Mouse (Mus musculus): ENCODE data around the gene Rnf224. TPM values are rescaled to one million over a fixed set of nuclear protein-coding genes. Genes with fewer than 3 reads are reported as not detected.
A peak's percentile ranks its signal among the peaks of the same experiment; 100 is the strongest.

Rnf224 gene
- polyA plus RNA-seq, 1 experiment from 2014 or later, result not detected

GRCm38 (mm10) chr2:25227406-25227805, 9.2 kb downstream of the Rnf224 start:
- Histone ChIP-seq H3K9ac (ENCODE audit: low read length) (no peak overlapping the region), H3K4me2 (ENCODE audit: low read length) (no peak overlapping the region), H3K9me3 (ENCODE audit: control insufficient read depth, low read length) (no peaks in the 10 kb centered on the region), H3K27me3 (replicated peaks; ENCODE audit: control insufficient read depth, insufficient read depth, low read length) (no peaks in the 10 kb centered on the region), H3K4me1 (replicated peaks; ENCODE audit: control insufficient read depth, insufficient read depth, low read length) (peaks cover 9% of the 10 kb centered on the region), H3K4me3 (ENCODE audit: low read depth, low read length) (no peak overlapping the region), H3K27ac (ENCODE audit: low read depth) (no peak overlapping the region), H3K36me3 (ENCODE audit: control insufficient read depth, insufficient read depth, low read length) (no peaks in the 10 kb centered on the region)
- ATAC-seq (replicated peaks; ENCODE audit: low FRiP score, low TSS enrichment, low read depth) (no peak), DNase-seq (ENCODE audit: low spot score) (no peak)
- 92% methylated on average over 4 of the region's 4 CpGs for WGBS

- no peak overlapping the region for H3K4me3 ChIP-seq (ENCODE audit: low read depth, low read length)
- DNase-seq (ENCODE audit: low spot score), result no peak
Measured at GRCm38 (mm10) chr2:25226864-25227263, 9.7 kb downstream of the Rnf224 start.

GRCm38 (mm10) chr2:25225811-25226379, 10.7 kb downstream of the Rnf224 start:
- ATAC-seq (replicated peaks; ENCODE audit: low FRiP score, low TSS enrichment, low read depth), result no peak
- H3K4me1 ChIP-seq (replicated peaks; ENCODE audit: control insufficient read depth, insufficient read depth, low read length), result peaks cover 9% of the 10 kb centered on the region
- peak overlapping the region; percentile 50 for H3K9ac ChIP-seq (ENCODE audit: low read length)

More at GRCm38 (mm10) chr2:25226864-25227263, 9.7 kb downstream of the Rnf224 start:
- 82% methylated on average over 5 of the region's 5 CpGs for WGBS
- Histone ChIP-seq H3K4me2 (ENCODE audit: low read length) (no peak overlapping the region), H3K9me3 (ENCODE audit: control insufficient read depth, low read length) (no peaks in the 10 kb centered on the region), H3K4me1 (replicated peaks; ENCODE audit: control insufficient read depth, insufficient read depth, low read length) (peaks cover 9% of the 10 kb centered on the region), H3K9ac (ENCODE audit: low read length) (no peak overlapping the region), H3K27ac (ENCODE audit: low read depth) (no peak overlapping the region), H3K27me3 (replicated peaks; ENCODE audit: control insufficient read depth, insufficient read depth, low read length) (no peaks in the 10 kb centered on the region), H3K36me3 (ENCODE audit: control insufficient read depth, insufficient read depth, low read length) (peaks cover 2% of the 10 kb centered on the region; the same call in 1 of the 2 replicates)
- no peak for ATAC-seq (replicated peaks; ENCODE audit: low FRiP score, low TSS enrichment, low read depth)

GRCm38 (mm10) chr2:25224766-25225752, 11.5 kb downstream of the Rnf224 start:
- DNase-seq (ENCODE audit: low spot score) (peak; percentile 97), ATAC-seq (replicated peaks; ENCODE audit: low FRiP score, low TSS enrichment, low read depth) (peak; percentile 97)
- 2% methylated on average over 41 of the region's 41 CpGs for WGBS
- H3K36me3 ChIP-seq (ENCODE audit: control insufficient read depth, insufficient read depth, low read length), result peaks cover 9% of the 10 kb centered on the region; the same call in 1 of the 2 replicates
- H3K9ac ChIP-seq (ENCODE audit: low read length), result peak overlapping the region; percentile 50
- peak overlapping the region; percentile 94 for H3K27ac ChIP-seq (ENCODE audit: low read depth)
- H3K9me3 ChIP-seq (ENCODE audit: control insufficient read depth, low read length), result no peaks in the 10 kb centered on the region
- peak overlapping the region; percentile 88 for H3K4me3 ChIP-seq (ENCODE audit: low read depth, low read length)
- H3K4me1 ChIP-seq (replicated peaks; ENCODE audit: control insufficient read depth, insufficient read depth, low read length), result peaks cover 9% of the 10 kb centered on the region
- peak overlapping the region; percentile 58 for H3K4me2 ChIP-seq (ENCODE audit: low read length)
- no peaks in the 10 kb centered on the region for H3K27me3 ChIP-seq (replicated peaks; ENCODE audit: control insufficient read depth, insufficient read depth, low read length)

More at GRCm38 (mm10) chr2:25225811-25226379, 10.7 kb downstream of the Rnf224 start:
- no peak for DNase-seq (ENCODE audit: low spot score)
- Histone ChIP-seq H3K9me3 (ENCODE audit: control insufficient read depth, low read length) (no peaks in the 10 kb centered on the region), H3K27ac (ENCODE audit: low read depth) (peak overlapping the region; percentile 93), H3K4me3 (ENCODE audit: low read depth, low read length) (no peak overlapping the region), H3K27me3 (replicated peaks; ENCODE audit: control insufficient read depth, insufficient read depth, low read length) (no peaks in the 10 kb centered on the region), H3K36me3 (ENCODE audit: control insufficient read depth, insufficient read depth, low read length) (peaks cover 9% of the 10 kb centered on the region; the same call in 1 of the 2 replicates), H3K4me2 (ENCODE audit: low read length) (peak overlapping the region; percentile 58)
- whole genome bisulfite sequencing, result 75% methylated on average over 8 of the region's 8 CpGs

- ATAC-seq (replicated peaks; ENCODE audit: low FRiP score, low TSS enrichment, low read depth) (no peak), DNase-seq (ENCODE audit: low spot score) (no peak)
- Histone ChIP-seq H3K36me3 (ENCODE audit: control insufficient read depth, insufficient read depth, low read length) (peaks cover 9% of the 10 kb centered on the region; the same call in 1 of the 2 replicates), H3K27me3 (replicated peaks; ENCODE audit: control insufficient read depth, insufficient read depth, low read length) (no peaks in the 10 kb centered on the region), H3K4me3 (ENCODE audit: low read depth, low read length) (peak within 1 kb of the TSS; percentile 88), H3K4me2 (ENCODE audit: low read length) (peak within 1 kb of the TSS; percentile 74), H3K9me3 (ENCODE audit: control insufficient read depth, low read length) (no peaks in the 10 kb centered on the region), H3K27ac (ENCODE audit: low read depth) (peak within 1 kb of the TSS; percentile 94), H3K9ac (ENCODE audit: low read length) (peak within 1 kb of the TSS; percentile 82), H3K4me1 (replicated peaks; ENCODE audit: control insufficient read depth, insufficient read depth, low read length) (peaks cover 9% of the 10 kb centered on the region)
- WGBS, result 0% methylated on average over 17 of the region's 17 CpGs
Measured at GRCm38 (mm10) chr2:25224492-25224765, 12.2 kb downstream of the Rnf224 start, which contains the start of gene Tubb4b. Gene Tubb4b, minus strand, starts transcription at chr2:25224702.

GRCm38 (mm10) chr2:25223681-25224491, 12.7 kb downstream of the Rnf224 start:
- no peaks in the 10 kb centered on the region for H3K27me3 ChIP-seq (replicated peaks; ENCODE audit: control insufficient read depth, insufficient read depth, low read length)
- H3K36me3 ChIP-seq (ENCODE audit: control insufficient read depth, insufficient read depth, low read length), result peaks cover 9% of the 10 kb centered on the region; the same call in 1 of the 2 replicates
- H3K9me3 ChIP-seq (ENCODE audit: control insufficient read depth, low read length), result no peaks in the 10 kb centered on the region
- DNase-seq (ENCODE audit: low spot score) (no peak), ATAC-seq (replicated peaks; ENCODE audit: low FRiP score, low TSS enrichment, low read depth) (peak; percentile 59)
- peak overlapping the region; percentile 74 for H3K4me2 ChIP-seq (ENCODE audit: low read length)
- peaks cover 9% of the 10 kb centered on the region for H3K4me1 ChIP-seq (replicated peaks; ENCODE audit: control insufficient read depth, insufficient read depth, low read length)
- H3K4me3 ChIP-seq (ENCODE audit: low read depth, low read length), result peak overlapping the region; percentile 88
- H3K9ac ChIP-seq (ENCODE audit: low read length), result peak overlapping the region; percentile 82
- peak overlapping the region; percentile 94 for H3K27ac ChIP-seq (ENCODE audit: low read depth)
- WGBS, result 2% methylated on average over 50 of the region's 53 CpGs

GRCm38 (mm10) chr2:25221331-25221772, 15.2 kb downstream of the Rnf224 start:
- H3K27me3 ChIP-seq (replicated peaks; ENCODE audit: control insufficient read depth, insufficient read depth, low read length), result 0 out of 2 replicates have a peak, but pooled peaks cover 4% of the 10 kb centered on the region
- 60% methylated on average over 5 of the region's 5 CpGs for WGBS
- H3K36me3 ChIP-seq (ENCODE audit: control insufficient read depth, insufficient read depth, low read length), result peaks cover 9% of the 10 kb centered on the region; the same call in 1 of the 2 replicates
- ATAC-seq (replicated peaks; ENCODE audit: low FRiP score, low TSS enrichment, low read depth), result no peak
- H3K9ac ChIP-seq (ENCODE audit: low read length), result no peak overlapping the region
- no peak overlapping the region for H3K4me3 ChIP-seq (ENCODE audit: low read depth, low read length)
- H3K27ac ChIP-seq (ENCODE audit: low read depth), result no peak overlapping the region
- no peak for DNase-seq (ENCODE audit: low spot score)
- H3K4me1 ChIP-seq (replicated peaks; ENCODE audit: control insufficient read depth, insufficient read depth, low read length), result peaks cover 9% of the 10 kb centered on the region
- no peak overlapping the region for H3K4me2 ChIP-seq (ENCODE audit: low read length)
- no peaks in the 10 kb centered on the region for H3K9me3 ChIP-seq (ENCODE audit: control insufficient read depth, low read length)

GRCm38 (mm10) chr2:25218445-25218844, 18.1 kb downstream of the Rnf224 start, which contains the start of gene Fam166a:
Gene Fam166a, plus strand, starts transcription at chr2:25218745.
- H3K27me3 ChIP-seq (replicated peaks; ENCODE audit: control insufficient read depth, insufficient read depth, low read length), result 0 out of 2 replicates have a peak, but pooled peaks cover 4% of the 10 kb centered on the region
- H3K27ac ChIP-seq (ENCODE audit: low read depth), result no peak within 1 kb of the TSS
- H3K36me3 ChIP-seq (ENCODE audit: control insufficient read depth, insufficient read depth, low read length), result peaks cover 9% of the 10 kb centered on the region; the same call in 1 of the 2 replicates
- no peak within 1 kb of the TSS for H3K9ac ChIP-seq (ENCODE audit: low read length)
- peaks cover 2% of the 10 kb centered on the region for H3K4me1 ChIP-seq (replicated peaks; ENCODE audit: control insufficient read depth, insufficient read depth, low read length)
- no peaks in the 10 kb centered on the region for H3K9me3 ChIP-seq (ENCODE audit: control insufficient read depth, low read length)
- H3K4me2 ChIP-seq (ENCODE audit: low read length), result no peak within 1 kb of the TSS
- H3K4me3 ChIP-seq (ENCODE audit: low read depth, low read length), result no peak within 1 kb of the TSS
- DNase-seq (ENCODE audit: low spot score), result no peak
- ATAC-seq (replicated peaks; ENCODE audit: low FRiP score, low TSS enrichment, low read depth), result no peak
